Mouse (Mus musculus) ES-E14 (cell line): Measurements from ENCODE around the gene Trim58.

Source experiments
- HCFC1 ChIP-seq: IDR thresholded peaks from 2 replicates; pipeline ENCODE4 v1.6.1; 2012; ENCODE audit warnings: low read length, inconsistent platforms, borderline replicate concordance; ENCODE audit not compliant: insufficient read depth
- MAFK ChIP-seq: IDR thresholded peaks from 2 replicates; pipeline ENCODE4 v1.6.1; 2014; ENCODE audit warnings: mild to moderate bottlenecking, low read depth, low read length, inconsistent platforms; ENCODE audit not compliant: insufficient read depth

DNA sequence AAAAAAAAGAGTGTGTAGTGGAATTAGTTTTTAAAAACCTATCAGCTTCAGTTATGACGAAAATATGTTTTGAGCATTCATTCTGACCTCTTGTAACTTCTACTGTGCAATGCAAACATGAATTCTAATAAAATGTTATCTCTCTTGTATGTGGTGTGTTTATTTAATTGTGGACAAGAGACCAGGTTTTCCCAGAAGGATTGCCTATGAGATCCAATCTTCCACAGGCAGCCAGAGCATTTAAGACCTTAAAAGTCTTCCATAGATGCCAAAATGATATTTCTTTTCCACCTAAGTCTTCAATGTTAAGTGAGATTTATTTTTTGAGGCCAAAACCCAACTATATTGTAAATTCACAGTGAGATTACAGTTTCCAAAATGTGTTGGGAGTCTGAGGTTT, 40.5 kb downstream of the Trim58 start, which contains the start of gene Olfr320:
- TF ChIP-seq MAFK (no peak), HCFC1 (no peak)
